Mouse (Mus musculus): ENCODE measurements around the gene Epm2aip1.

Gene Epm2aip1

GRCm38 (mm10) chr9:111271434-111272160 is at the start of gene Epm2aip1, which contains the start of gene Mlh1:
TSS of gene Epm2aip1 (plus strand) at chr9:111271929.
TSS of gene Mlh1 (minus strand) at chr9:111271791.
- DNase-seq (ENCODE audit: low spot score), result peak; percentile 100

GRCm38 (mm10) chr9:111223406-111223805 is 48.3 kb upstream of the Epm2aip1 start:
- no peak for DNase-seq (ENCODE audit: low spot score)

GRCm38 (mm10) chr9:111228446-111228845 is 43.3 kb upstream of the Epm2aip1 start:
- no peak for DNase-seq (ENCODE audit: low spot score)

- DNase-seq (ENCODE audit: low spot score), result no peak
Observed at GRCm38 (mm10) chr9:111234701-111235100, 37.0 kb upstream of the Epm2aip1 start.

GRCm38 (mm10) chr9:111237726-111238125 is 34.0 kb upstream of the Epm2aip1 start:
- no peak for DNase-seq (ENCODE audit: low spot score)

- DNase-seq (ENCODE audit: low spot score), result no peak
Observed at GRCm38 (mm10) chr9:111239821-111240220, 31.9 kb upstream of the Epm2aip1 start.

- no peak for DNase-seq (ENCODE audit: low spot score)
Observed at GRCm38 (mm10) chr9:111243384-111243783, 28.3 kb upstream of the Epm2aip1 start.

- no peak for DNase-seq (ENCODE audit: low spot score)
Observed at GRCm38 (mm10) chr9:111245546-111245945, 26.2 kb upstream of the Epm2aip1 start.

- DNase-seq (ENCODE audit: low spot score), result peak; percentile 53
Observed at GRCm38 (mm10) chr9:111247682-111248246, 24.0 kb upstream of the Epm2aip1 start.

- DNase-seq (ENCODE audit: low spot score), result no peak
Observed at GRCm38 (mm10) chr9:111252161-111252869, 19.4 kb upstream of the Epm2aip1 start.

- DNase-seq (ENCODE audit: low spot score), result no peak
Observed at GRCm38 (mm10) chr9:111260360-111260985, 11.3 kb upstream of the Epm2aip1 start.

GRCm38 (mm10) chr9:111261356-111261755 is 10.4 kb upstream of the Epm2aip1 start:
- DNase-seq (ENCODE audit: low spot score), result no peak

- no peak for DNase-seq (ENCODE audit: low spot score)
Observed at GRCm38 (mm10) chr9:111267998-111268397, 3.7 kb upstream of the Epm2aip1 start.

- DNase-seq (ENCODE audit: low spot score), result no peak
Observed at GRCm38 (mm10) chr9:111270606-111271005, 1.1 kb upstream of the Epm2aip1 start.

GRCm38 (mm10) chr9:111271056-111271433 is 684 bp upstream of the Epm2aip1 start:
- peak; percentile 71 for DNase-seq (ENCODE audit: low spot score)

- peak; percentile 46 for DNase-seq (ENCODE audit: low spot score)
Observed at GRCm38 (mm10) chr9:111272356-111272755, 627 bp downstream of the Epm2aip1 start.

GRCm38 (mm10) chr9:111272996-111273785 is 1.5 kb downstream of the Epm2aip1 start:
- no peak for DNase-seq (ENCODE audit: low spot score)

GRCm38 (mm10) chr9:111273958-111274357 is 2.2 kb downstream of the Epm2aip1 start:
- DNase-seq (ENCODE audit: low spot score), result no peak

GRCm38 (mm10) chr9:111275156-111275555 is 3.4 kb downstream of the Epm2aip1 start:
- no peak for DNase-seq (ENCODE audit: low spot score)

- DNase-seq (ENCODE audit: low spot score), result no peak
Observed at GRCm38 (mm10) chr9:111285061-111285460, 13.3 kb downstream of the Epm2aip1 start.

- peak; percentile 66 for DNase-seq (ENCODE audit: low spot score)
Observed at GRCm38 (mm10) chr9:111285676-111286075, 13.9 kb downstream of the Epm2aip1 start.

GRCm38 (mm10) chr9:111286468-111286867 is 14.7 kb downstream of the Epm2aip1 start:
- DNase-seq (ENCODE audit: low spot score), result no peak
